Mouse (Mus musculus): ENCODE measurements at regions not wholly inside any gene's neighbourhood (a gene's known extent, or its start where the extent isn't known, plus 50 kb on each side); places are given as distances from the start of the nearest gene placed in this dataset.

- H3K4me2 ChIP-seq (replicated peaks; ENCODE audit: low read depth, low read length), result no peak overlapping the region
- no peaks in the 10 kb centered on the region for H3K4me1 ChIP-seq (ENCODE audit: control insufficient read depth, insufficient read depth, low read length)
- H3K27me3 ChIP-seq (ENCODE audit: control insufficient read depth, insufficient read depth, low read length), result no peaks in the 10 kb centered on the region
- H3K27ac ChIP-seq (ENCODE audit: low read length), result no peak overlapping the region
- H3K36me3 ChIP-seq (ENCODE audit: control insufficient read depth, insufficient read depth, low read length), result no peaks in the 10 kb centered on the region
- H3K4me3 ChIP-seq (ENCODE audit: low read depth, low read length), result no peak overlapping the region
- no peaks in the 10 kb centered on the region for H3K9me3 ChIP-seq (ENCODE audit: control insufficient read depth, low read depth, low read length)
- no peak for ATAC-seq (ENCODE audit: insufficient number of reproducible peaks, insufficient read depth, low FRiP score, low read depth)
- WGBS, result 89% methylated on average over 9 of the region's 9 CpGs
- H3K9ac ChIP-seq (replicated peaks; ENCODE audit: low read depth, low read length), result no peak overlapping the region
Measured at GRCm38 (mm10) chr3:117265790-117266189, 94.9 kb downstream of the Plppr4 start.

- ATAC-seq (ENCODE audit: insufficient number of reproducible peaks, insufficient read depth, low FRiP score, low read depth), result 0 out of 2 replicates have a peak, but pooled peaks have one; percentile 28
- H3K4me1 ChIP-seq (ENCODE audit: control insufficient read depth, insufficient read depth, low read length), result no peaks in the 10 kb centered on the region
- no peaks in the 10 kb centered on the region for H3K36me3 ChIP-seq (ENCODE audit: control insufficient read depth, insufficient read depth, low read length)
- no peaks in the 10 kb centered on the region for H3K27me3 ChIP-seq (ENCODE audit: control insufficient read depth, insufficient read depth, low read length)
- H3K4me2 ChIP-seq (replicated peaks; ENCODE audit: low read depth, low read length), result no peak overlapping the region
- no peak overlapping the region for H3K27ac ChIP-seq (ENCODE audit: low read length)
- H3K9me3 ChIP-seq (ENCODE audit: control insufficient read depth, low read depth, low read length), result no peaks in the 10 kb centered on the region
- H3K9ac ChIP-seq (replicated peaks; ENCODE audit: low read depth, low read length), result no peak overlapping the region
- H3K4me3 ChIP-seq (ENCODE audit: low read depth, low read length), result no peak overlapping the region
Measured at GRCm38 (mm10) chr3:117247833-117248232, 112.8 kb downstream of the Plppr4 start.

GRCm38 (mm10) chr3:117241810-117242209, 118.9 kb downstream of the Plppr4 start:
- ATAC-seq (ENCODE audit: insufficient number of reproducible peaks, insufficient read depth, low FRiP score, low read depth), result no peak
- H3K36me3 ChIP-seq (ENCODE audit: control insufficient read depth, insufficient read depth, low read length), result no peaks in the 10 kb centered on the region
- WGBS, result 85% methylated on average over 6 of the region's 6 CpGs

GRCm38 (mm10) chr3:117226616-117227015, 134.1 kb downstream of the Plppr4 start:
- Histone ChIP-seq H3K4me3 (ENCODE audit: low read depth, low read length) (no peak overlapping the region), H3K27ac (ENCODE audit: low read length) (no peak overlapping the region), H3K27me3 (ENCODE audit: control insufficient read depth, insufficient read depth, low read length) (no peaks in the 10 kb centered on the region), H3K9me3 (ENCODE audit: control insufficient read depth, low read depth, low read length) (no peaks in the 10 kb centered on the region), H3K36me3 (ENCODE audit: control insufficient read depth, insufficient read depth, low read length) (no peaks in the 10 kb centered on the region), H3K4me2 (replicated peaks; ENCODE audit: low read depth, low read length) (no peak overlapping the region), H3K9ac (replicated peaks; ENCODE audit: low read depth, low read length) (no peak overlapping the region), H3K4me1 (ENCODE audit: control insufficient read depth, insufficient read depth, low read length) (no peaks in the 10 kb centered on the region)
- 82% methylated on average over 3 of the region's 3 CpGs for WGBS
- ATAC-seq (ENCODE audit: insufficient number of reproducible peaks, insufficient read depth, low FRiP score, low read depth), result no peak

More at GRCm38 (mm10) chr3:117241810-117242209, 118.9 kb downstream of the Plppr4 start:
- Histone ChIP-seq H3K27me3 (ENCODE audit: control insufficient read depth, insufficient read depth, low read length) (no peaks in the 10 kb centered on the region), H3K27ac (ENCODE audit: low read length) (no peak overlapping the region), H3K4me3 (ENCODE audit: low read depth, low read length) (no peak overlapping the region), H3K9ac (replicated peaks; ENCODE audit: low read depth, low read length) (no peak overlapping the region), H3K4me2 (replicated peaks; ENCODE audit: low read depth, low read length) (no peak overlapping the region), H3K9me3 (ENCODE audit: control insufficient read depth, low read depth, low read length) (no peaks in the 10 kb centered on the region), H3K4me1 (ENCODE audit: control insufficient read depth, insufficient read depth, low read length) (no peaks in the 10 kb centered on the region)

- Histone ChIP-seq H3K9me3 (ENCODE audit: control insufficient read depth, low read depth, low read length) (no peaks in the 10 kb centered on the region), H3K36me3 (ENCODE audit: control insufficient read depth, insufficient read depth, low read length) (no peaks in the 10 kb centered on the region), H3K4me1 (ENCODE audit: control insufficient read depth, insufficient read depth, low read length) (no peaks in the 10 kb centered on the region), H3K4me2 (replicated peaks; ENCODE audit: low read depth, low read length) (no peak overlapping the region), H3K27me3 (ENCODE audit: control insufficient read depth, insufficient read depth, low read length) (no peaks in the 10 kb centered on the region), H3K27ac (ENCODE audit: low read length) (no peak overlapping the region), H3K9ac (replicated peaks; ENCODE audit: low read depth, low read length) (no peak overlapping the region), H3K4me3 (ENCODE audit: low read depth, low read length) (no peak overlapping the region)
- 71% methylated on average over 2 of the region's 2 CpGs for WGBS
- no peak for ATAC-seq (ENCODE audit: insufficient number of reproducible peaks, insufficient read depth, low FRiP score, low read depth)
Measured at GRCm38 (mm10) chr3:117225041-117225440, 135.6 kb downstream of the Plppr4 start.

- Histone ChIP-seq H3K27me3 (ENCODE audit: control insufficient read depth, insufficient read depth, low read length) (no peaks in the 10 kb centered on the region), H3K9ac (replicated peaks; ENCODE audit: low read depth, low read length) (no peak overlapping the region), H3K36me3 (ENCODE audit: control insufficient read depth, insufficient read depth, low read length) (no peaks in the 10 kb centered on the region), H3K27ac (ENCODE audit: low read length) (no peak overlapping the region), H3K4me2 (replicated peaks; ENCODE audit: low read depth, low read length) (no peak overlapping the region), H3K9me3 (ENCODE audit: control insufficient read depth, low read depth, low read length) (no peaks in the 10 kb centered on the region), H3K4me3 (ENCODE audit: low read depth, low read length) (no peak overlapping the region), H3K4me1 (ENCODE audit: control insufficient read depth, insufficient read depth, low read length) (no peaks in the 10 kb centered on the region)
- ATAC-seq (ENCODE audit: insufficient number of reproducible peaks, insufficient read depth, low FRiP score, low read depth), result no peak
- 60% methylated on average over 1 of the region's 1 CpGs for WGBS
Measured at GRCm38 (mm10) chr3:117217952-117218351, 142.7 kb downstream of the Plppr4 start.

- WGBS, result 79% methylated on average over 1 of the region's 1 CpGs
- no peak overlapping the region for H3K4me3 ChIP-seq (ENCODE audit: low read depth, low read length)
- H3K9ac ChIP-seq (replicated peaks; ENCODE audit: low read depth, low read length), result no peak overlapping the region
Measured at GRCm38 (mm10) chr3:117191903-117192302, 168.8 kb downstream of the Plppr4 start.

GRCm38 (mm10) chr3:117188782-117189500, 171.7 kb downstream of the Plppr4 start:
- H3K4me2 ChIP-seq (replicated peaks; ENCODE audit: low read depth, low read length), result no peak overlapping the region
- H3K4me3 ChIP-seq (ENCODE audit: low read depth, low read length), result no peak overlapping the region
- H3K9ac ChIP-seq (replicated peaks; ENCODE audit: low read depth, low read length), result no peak overlapping the region
- H3K9me3 ChIP-seq (ENCODE audit: control insufficient read depth, low read depth, low read length), result no peaks in the 10 kb centered on the region
- no peak overlapping the region for H3K27ac ChIP-seq (ENCODE audit: low read length)
- WGBS, result 50% methylated on average over 3 of the region's 3 CpGs
- H3K4me1 ChIP-seq (ENCODE audit: control insufficient read depth, insufficient read depth, low read length), result no peaks in the 10 kb centered on the region
- no peaks in the 10 kb centered on the region for H3K36me3 ChIP-seq (ENCODE audit: control insufficient read depth, insufficient read depth, low read length)
- no peaks in the 10 kb centered on the region for H3K27me3 ChIP-seq (ENCODE audit: control insufficient read depth, insufficient read depth, low read length)
- ATAC-seq (ENCODE audit: insufficient number of reproducible peaks, insufficient read depth, low FRiP score, low read depth), result no peak

More at GRCm38 (mm10) chr3:117191903-117192302, 168.8 kb downstream of the Plppr4 start:
- H3K27me3 ChIP-seq (ENCODE audit: control insufficient read depth, insufficient read depth, low read length), result no peaks in the 10 kb centered on the region
- H3K27ac ChIP-seq (ENCODE audit: low read length), result no peak overlapping the region
- H3K4me1 ChIP-seq (ENCODE audit: control insufficient read depth, insufficient read depth, low read length), result no peaks in the 10 kb centered on the region
- ATAC-seq (ENCODE audit: insufficient number of reproducible peaks, insufficient read depth, low FRiP score, low read depth), result no peak
- no peak overlapping the region for H3K4me2 ChIP-seq (replicated peaks; ENCODE audit: low read depth, low read length)
- H3K9me3 ChIP-seq (ENCODE audit: control insufficient read depth, low read depth, low read length), result no peaks in the 10 kb centered on the region
- H3K36me3 ChIP-seq (ENCODE audit: control insufficient read depth, insufficient read depth, low read length), result no peaks in the 10 kb centered on the region

GRCm38 (mm10) chr3:117183654-117184184, 177.0 kb downstream of the Plppr4 start:
- no peak overlapping the region for H3K4me3 ChIP-seq (ENCODE audit: low read depth, low read length)
- H3K4me2 ChIP-seq (replicated peaks; ENCODE audit: low read depth, low read length), result no peak overlapping the region
- ATAC-seq (ENCODE audit: insufficient number of reproducible peaks, insufficient read depth, low FRiP score, low read depth), result no peak
- no peaks in the 10 kb centered on the region for H3K36me3 ChIP-seq (ENCODE audit: control insufficient read depth, insufficient read depth, low read length)
- no peaks in the 10 kb centered on the region for H3K27me3 ChIP-seq (ENCODE audit: control insufficient read depth, insufficient read depth, low read length)
- no peaks in the 10 kb centered on the region for H3K4me1 ChIP-seq (ENCODE audit: control insufficient read depth, insufficient read depth, low read length)
- no peak overlapping the region for H3K9ac ChIP-seq (replicated peaks; ENCODE audit: low read depth, low read length)
- H3K27ac ChIP-seq (ENCODE audit: low read length), result no peak overlapping the region
- WGBS, result 90% methylated on average over 4 of the region's 4 CpGs
- no peaks in the 10 kb centered on the region for H3K9me3 ChIP-seq (ENCODE audit: control insufficient read depth, low read depth, low read length)
